ENCODE assay signal across 8 mouse cellular contexts in the genomic region with DNA sequence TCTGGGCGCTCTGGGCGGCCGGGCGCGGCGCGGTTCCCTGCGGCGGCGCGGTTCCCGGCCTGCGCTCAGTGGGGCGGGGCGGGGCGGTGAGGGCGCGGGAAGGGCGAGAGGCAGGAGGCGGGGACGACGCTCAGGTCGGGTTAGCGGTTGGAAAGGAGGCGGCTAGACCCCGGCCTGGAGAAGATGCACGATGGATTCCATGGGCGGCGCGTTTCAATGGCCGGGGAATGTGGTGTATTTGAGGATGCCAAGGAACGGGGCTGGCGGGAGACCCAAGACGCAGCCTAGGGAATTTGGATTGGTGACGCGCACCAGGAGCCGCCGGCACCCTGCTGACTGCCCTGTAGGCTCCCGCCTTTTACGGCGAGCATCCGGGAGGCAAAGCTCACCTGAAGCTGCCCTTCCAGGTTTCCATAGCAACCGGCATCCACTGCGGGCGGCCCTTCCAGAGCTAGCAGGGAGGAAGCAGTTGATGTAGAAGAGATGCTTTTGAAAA. TPM values are rescaled to one million over a fixed set of nuclear protein-coding genes. Genes with fewer than 3 reads are reported as not detected.
DNase-seq lines count a peak whose midpoint lies in the region; ATAC-seq lines count a peak whose summit lies in the region.

No protein-coding gene starts in this region.

- H3K9ac ChIP-seq in forebrain, embryonic 11.5 days (ENCODE audit: low read length), result peak overlapping the region; percentile 92
- H3K9ac ChIP-seq in liver, embryonic 11.5 days (ENCODE audit: low read depth, low read length), result peak overlapping the region; percentile 90

- ATAC-seq in forebrain, embryonic 11.5 days (replicated peaks; ENCODE audit: low FRiP score), result peak; percentile 92
- ATAC-seq in liver, embryonic 11.5 days (replicated peaks; ENCODE audit: low FRiP score), result peak; percentile 95

- H3K4me2 ChIP-seq in forebrain, embryonic 11.5 days (ENCODE audit: low read depth, low read length, severe bottlenecking), result peak overlapping the region; percentile 59
- H3K4me2 ChIP-seq in liver, embryonic 11.5 days, result peak overlapping the region; percentile 76

- peak overlapping the region; percentile 96 for H3K27ac ChIP-seq in forebrain, embryonic 11.5 days (ENCODE audit: low read depth, low read length)
- peak overlapping the region; percentile 86 for H3K27ac ChIP-seq in liver, embryonic 11.5 days (ENCODE audit: low read depth, low read length)

- peaks cover 7% of the 10 kb centered on the region for H3K36me3 ChIP-seq in forebrain, embryonic 11.5 days (ENCODE audit: control insufficient read depth, insufficient read depth, low read length)
- peaks cover 15% of the 10 kb centered on the region; the same call in 1 of the 2 replicates for H3K36me3 ChIP-seq in liver, embryonic 11.5 days (ENCODE audit: control insufficient read depth, insufficient read depth, low read length)

- H3K27me3 ChIP-seq in forebrain, embryonic 11.5 days (ENCODE audit: control insufficient read depth, insufficient read depth, low read length), result no peaks in the 10 kb centered on the region
- no peaks in the 10 kb centered on the region for H3K27me3 ChIP-seq in liver, embryonic 11.5 days (replicated peaks; ENCODE audit: control insufficient read depth, insufficient read depth, low read length)

- H3K4me1 ChIP-seq in forebrain, embryonic 11.5 days (replicated peaks; ENCODE audit: control insufficient read depth, insufficient read depth, low read length), result peaks cover 1% of the 10 kb centered on the region; the same call in 1 of the 2 replicates
- peaks cover 3% of the 10 kb centered on the region for H3K4me1 ChIP-seq in liver, embryonic 11.5 days (replicated peaks; ENCODE audit: control insufficient read depth, insufficient read depth, low read length)

- WGBS in forebrain, embryonic 11.5 days, result under 1% methylated on average over 41 of the region's 45 CpGs
- under 1% methylated on average over 37 of the region's 45 CpGs for WGBS in liver, embryonic 11.5 days

- H3K4me3 ChIP-seq in forebrain, embryonic 11.5 days (ENCODE audit: low read depth, low read length), result peak overlapping the region; percentile 83
- H3K4me3 ChIP-seq in liver, embryonic 11.5 days (ENCODE audit: low read depth, low read length), result peak overlapping the region; percentile 89

- DNase-seq in ovary, adult 18-20 months (ENCODE audit: low spot score), result peak; percentile 53
- DNase-seq in ovary, postnatal 10 days (ENCODE audit: low spot score), result no peak
- DNase-seq in c-Kit-positive CD71-negative TER-119-negative erythroid progenitor cells, embryonic 14.5 days (ENCODE audit: low read depth), result peak; percentile 54
- DNase-seq in forebrain, embryonic 11.5 days (ENCODE audit: low spot score), result no peak
- peak; percentile 51 to 74 for DNase-seq in kidney, adult 8-10 months
- DNase-seq in liver, embryonic 11.5 days (ENCODE audit: low spot score), result no peak
- DNase-seq in natural killer cell, adult 2 months (ENCODE audit: low spot score in 2 of 2), result peak; percentile 10 to 29
- no peak for DNase-seq in urinary bladder, adult 2 months (ENCODE audit: low spot score)

- H3K9me3 ChIP-seq in forebrain, embryonic 11.5 days (ENCODE audit: control insufficient read depth, low read length), result no peaks in the 10 kb centered on the region
- H3K9me3 ChIP-seq in liver, embryonic 11.5 days (ENCODE audit: control insufficient read depth, low read length), result no peaks in the 10 kb centered on the region

RNA-seq across cellular contexts. Expression of gene Meaf6, which starts 0.5 kb away (rescaled TPM):
- polyA plus RNA-seq in forebrain, embryonic 11.5 days (2014; fragmentation: Nextera tagmentation; extraction: Ambion mirVana), result 109 and 120 TPM in 2 replicates
- polyA plus RNA-seq in liver, embryonic 11.5 days (2014; fragmentation: Nextera tagmentation; extraction: Ambion mirVana), result 53.6 and 54.2 TPM in 2 replicates
- 28.8 and 36.0 TPM in 2 replicates for polyA plus RNA-seq in urinary bladder, adult 2 months (2012; rRNA removed)

RNA-seq across cellular contexts. Expression of gene Snip1, which starts 18.9 kb away (rescaled TPM):
- 32.8 and 33.9 TPM in 2 replicates for polyA plus RNA-seq in forebrain, embryonic 11.5 days (2014; fragmentation: Nextera tagmentation; extraction: Ambion mirVana)
- polyA plus RNA-seq in liver, embryonic 11.5 days (2014; fragmentation: Nextera tagmentation; extraction: Ambion mirVana), result 26.7 and 31.3 TPM in 2 replicates
- polyA plus RNA-seq in urinary bladder, adult 2 months (2012; rRNA removed), result 13.7 and 14.1 TPM in 2 replicates

RNA-seq across cellular contexts. Expression of gene Dnali1, which starts 19.9 kb away (rescaled TPM):
- 0.24 and 0.28 TPM in 2 replicates for polyA plus RNA-seq in forebrain, embryonic 11.5 days (2014; fragmentation: Nextera tagmentation; extraction: Ambion mirVana)
- 0.07 and 0.19 TPM in 2 replicates for polyA plus RNA-seq in liver, embryonic 11.5 days (2014; fragmentation: Nextera tagmentation; extraction: Ambion mirVana)
- polyA plus RNA-seq in urinary bladder, adult 2 months (2012; rRNA removed), result 0.03 and 0.10 TPM in 2 replicates

RNA-seq across cellular contexts. Expression of gene Zc3h12a, which starts 42.2 kb away (rescaled TPM):
- polyA plus RNA-seq in forebrain, embryonic 11.5 days (2014; fragmentation: Nextera tagmentation; extraction: Ambion mirVana), result 0.16 and 0.57 TPM in 2 replicates
- 1.0 and 1.3 TPM in 2 replicates for polyA plus RNA-seq in liver, embryonic 11.5 days (2014; fragmentation: Nextera tagmentation; extraction: Ambion mirVana)
- polyA plus RNA-seq in urinary bladder, adult 2 months (2012; rRNA removed), result 12.5 and 13.1 TPM in 2 replicates

Comparison
In these comparisons a context has a peak if more than half of its experiments do, and no peak if none do; other contexts are left out.
1. DNase-seq: peak in ovary, adult 18-20 months (single experiment), c-Kit-positive CD71-negative TER-119-negative erythroid progenitor cells, embryonic 14.5 days (single experiment), kidney, adult 8-10 months (2 of 2) and natural killer cell, adult 2 months (2 of 2); none in ovary, postnatal 10 days (single experiment), forebrain, embryonic 11.5 days (single experiment), liver, embryonic 11.5 days (single experiment) and urinary bladder, adult 2 months (single experiment).